Mouse (Mus musculus) kidney, adult 8-10 months (tissue): ENCODE data around the gene Zfp384.

Experiments
- DNase-seq, 2 experiments: peaks; one replicate each; pipeline ENCODE4 v3.0.0; 2022

The Zfp384 gene

DNA sequence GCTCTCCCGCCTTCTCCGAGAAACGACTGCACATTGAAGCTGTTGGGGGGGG lies at the start of gene Zfp384:
TSS of gene Zfp384 (plus strand) at position 17 of the 52 bp plus-strand sequence.
- DNase-seq: no peak

DNA sequence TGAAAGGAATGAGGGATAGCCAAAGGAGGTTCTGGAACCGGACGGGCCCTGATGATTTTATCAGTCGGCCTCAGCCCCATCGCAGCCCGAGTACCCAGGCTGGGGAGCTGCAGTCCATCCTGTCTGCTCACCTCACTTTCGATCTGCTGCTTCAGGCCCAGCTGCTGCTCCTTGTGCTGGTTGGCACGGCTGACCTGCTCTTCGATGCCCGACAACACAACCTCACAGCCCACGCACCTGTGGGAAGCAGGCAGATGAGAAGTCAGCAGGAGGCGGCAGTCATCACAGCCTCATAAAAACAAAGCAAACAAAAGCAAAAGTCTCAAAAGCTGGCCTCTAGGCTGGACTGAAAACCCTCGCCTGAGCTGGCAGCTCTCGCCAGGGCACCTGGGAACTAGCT lies 49.0 kb upstream of the Zfp384 start:
- DNase-seq: no peak

DNA sequence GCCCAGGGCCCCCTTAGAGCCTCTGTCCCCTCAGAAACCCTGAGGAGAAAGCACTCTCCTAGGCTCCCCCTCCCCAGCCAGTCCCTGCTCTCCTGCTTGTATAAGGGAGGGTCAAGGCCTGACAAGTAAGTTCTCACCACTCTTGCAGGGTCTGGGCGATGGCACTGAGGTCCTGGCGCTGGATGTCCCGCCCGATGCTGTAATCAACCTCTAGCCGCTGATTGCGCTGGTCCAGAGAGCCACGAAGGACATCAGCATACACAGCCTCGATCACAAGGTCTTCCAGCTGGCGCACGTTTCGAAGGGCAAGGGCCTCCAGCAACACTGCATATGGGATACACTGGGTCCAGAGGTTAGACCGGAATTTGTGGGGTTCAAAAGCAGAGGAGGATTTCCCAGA lies 47.9 kb upstream of the Zfp384 start:
- DNase-seq: no peak

DNA sequence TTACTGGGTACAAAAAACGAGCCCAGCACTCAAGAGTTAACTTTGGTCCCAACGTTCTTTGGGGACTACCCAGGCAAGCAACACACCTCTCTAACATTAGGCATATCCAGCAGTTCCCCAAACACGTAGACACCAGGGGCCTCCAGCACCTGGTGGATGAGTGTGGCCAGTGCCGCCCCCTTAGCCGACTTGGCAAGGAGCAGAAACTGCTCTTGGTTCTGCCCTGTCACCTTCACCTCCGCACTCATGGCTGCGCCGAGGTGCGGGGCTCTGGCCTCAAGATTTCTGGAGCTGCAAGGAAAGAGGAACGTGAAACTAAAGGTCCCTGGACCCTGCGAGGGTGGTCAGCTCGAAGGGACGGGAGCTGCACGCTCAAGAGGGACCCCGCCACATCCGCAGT lies 44.3 kb upstream of the Zfp384 start:
- no peak for DNase-seq

DNA sequence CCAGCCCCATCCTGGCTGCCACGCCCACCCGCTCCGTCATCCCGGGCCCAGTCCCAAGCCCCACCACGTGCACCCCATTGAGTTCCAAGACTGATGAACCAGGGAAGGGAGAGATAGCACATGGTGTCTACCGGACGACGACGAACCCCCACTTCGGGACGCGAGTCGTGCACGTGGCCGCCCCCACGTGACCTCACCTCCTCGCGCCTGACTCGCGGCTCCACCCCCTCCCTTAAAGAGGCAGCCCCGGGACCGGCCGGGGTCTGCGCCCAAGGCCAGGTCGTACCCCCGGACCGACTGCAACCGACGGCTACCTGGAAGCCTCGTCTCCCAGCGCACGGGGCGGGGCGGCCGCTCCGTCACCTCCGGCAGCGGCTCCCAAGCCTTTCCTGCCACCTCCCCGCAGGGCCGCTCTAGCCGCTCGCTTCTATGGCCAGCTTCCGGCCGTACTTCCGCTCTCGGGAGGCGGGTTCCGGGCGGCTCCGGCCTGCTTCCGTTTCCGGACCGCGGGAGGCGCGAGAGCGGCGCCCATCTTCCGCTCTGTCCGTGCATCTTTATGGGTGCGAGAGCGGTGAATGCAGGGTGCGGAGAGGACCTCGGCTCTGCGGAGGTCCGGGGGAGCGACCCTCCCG lies 43.7 kb upstream of the Zfp384 start, which contains the start of gene Cops7a:
TSS of gene Cops7a (minus strand) at position 451 of the 632 bp plus-strand sequence.
- peak; percentile 94 for DNase-seq

DNA sequence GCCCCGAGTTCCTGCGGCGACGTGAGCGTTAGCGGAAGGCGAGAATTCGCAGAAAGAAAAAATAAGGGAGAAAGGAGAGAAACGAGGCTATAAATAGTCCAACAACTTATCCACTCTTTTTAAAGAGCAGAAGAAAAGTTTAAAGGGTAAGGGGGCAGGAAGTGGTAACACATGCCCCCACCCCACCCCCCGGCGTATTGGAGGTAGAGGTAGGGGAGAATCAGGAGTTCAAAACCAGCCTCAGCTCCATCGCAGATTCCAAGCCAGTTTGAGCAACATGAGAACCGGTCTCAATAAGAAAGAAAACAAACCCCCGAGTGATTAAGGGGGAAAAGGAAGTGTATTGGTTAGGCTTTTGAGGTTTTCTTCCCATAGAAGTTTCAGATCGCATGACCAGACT lies 43.2 kb upstream of the Zfp384 start:
- no peak for DNase-seq

DNA sequence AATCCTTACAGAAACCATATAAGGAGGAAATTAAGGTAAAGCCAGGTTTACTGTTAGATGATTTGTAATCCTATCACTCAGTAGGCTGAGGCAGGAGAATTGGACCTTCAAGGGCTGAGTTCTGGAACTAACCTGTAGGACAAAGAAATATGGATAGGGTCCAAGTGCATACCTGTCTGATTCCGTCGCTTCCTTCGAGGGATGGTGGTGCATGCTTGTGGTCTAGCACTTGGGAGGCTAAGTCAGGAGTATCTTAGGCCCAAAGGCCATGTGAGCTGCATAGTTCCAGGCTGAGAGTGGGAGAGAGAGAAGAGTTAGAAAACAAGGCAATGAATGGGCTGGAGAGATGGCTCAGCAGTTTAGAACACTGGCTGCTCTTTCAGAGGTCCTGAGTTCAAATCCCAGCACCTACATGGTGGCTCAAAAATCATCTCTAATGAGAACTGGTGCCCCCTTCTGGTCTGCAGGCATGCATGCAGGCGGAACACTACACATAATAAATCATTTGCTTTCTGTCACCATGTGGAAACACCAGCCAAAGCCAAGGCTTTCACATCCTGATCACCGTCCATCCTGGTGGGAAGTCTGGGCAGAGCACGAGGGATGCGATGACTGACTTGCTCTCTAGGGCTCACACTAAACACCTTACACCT lies 42.4 kb upstream of the Zfp384 start:
- no peak for DNase-seq

DNA sequence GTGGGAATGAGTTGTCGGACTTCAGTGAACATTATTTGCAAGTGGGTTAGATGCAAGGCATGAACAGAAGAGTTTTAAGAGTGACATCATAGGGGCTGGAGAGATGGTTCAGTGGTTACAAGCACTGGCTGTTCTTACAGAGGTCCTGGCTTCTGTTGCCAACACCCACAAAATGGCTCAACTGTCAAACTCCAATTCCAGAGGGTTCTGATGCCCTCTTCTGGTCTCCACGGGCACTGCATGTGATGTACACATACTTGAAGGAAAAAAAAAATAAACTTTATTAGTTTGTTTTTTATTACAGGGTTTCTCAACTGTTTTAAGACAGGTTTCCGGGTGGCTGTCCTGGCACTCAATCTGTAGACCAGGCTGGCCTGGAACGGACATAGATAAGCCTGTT lies 41.2 kb upstream of the Zfp384 start:
- peak in 1 of 2 experiments; percentile 66 for DNase-seq

DNA sequence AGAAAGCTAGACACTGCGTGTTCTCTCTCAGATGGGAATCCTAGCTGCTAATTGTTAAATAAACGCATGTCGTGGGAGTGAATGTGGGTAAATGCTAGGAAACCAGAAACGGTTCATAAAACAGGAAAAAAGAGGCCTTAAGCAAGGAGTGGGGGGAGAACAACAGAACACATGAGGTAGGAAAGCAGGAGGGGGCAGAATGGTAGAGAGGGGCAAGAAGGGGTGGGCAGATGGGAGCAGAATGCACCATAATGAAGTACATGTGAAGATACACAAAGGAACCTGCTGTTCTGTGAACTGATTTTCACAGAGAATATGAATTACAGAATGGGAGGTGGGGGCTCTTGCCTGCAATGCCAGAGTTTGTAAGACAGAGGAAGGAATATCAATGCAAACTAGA lies 16.7 kb upstream of the Zfp384 start:
- DNase-seq: no peak

DNA sequence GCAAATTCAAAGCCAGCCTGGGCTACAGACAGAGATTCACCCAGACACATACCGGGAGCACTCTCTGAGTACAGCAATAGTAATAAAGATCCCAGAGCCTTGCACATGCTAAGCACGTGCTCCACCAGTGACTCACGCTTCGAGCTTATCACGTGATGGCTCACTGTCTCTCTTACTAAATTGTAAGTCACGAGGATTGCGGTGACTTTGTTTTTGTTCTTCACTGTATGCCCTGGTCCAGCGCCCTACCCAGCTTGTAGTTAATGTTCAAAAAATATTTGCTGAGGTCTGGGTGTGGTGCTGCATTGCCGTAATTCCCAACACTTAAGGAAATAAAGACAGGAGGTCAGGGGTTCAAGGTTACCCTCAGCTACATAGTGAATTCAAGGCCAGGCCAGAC lies 15.6 kb upstream of the Zfp384 start:
- DNase-seq: peak in 1 of 2 experiments; percentile 14

DNA sequence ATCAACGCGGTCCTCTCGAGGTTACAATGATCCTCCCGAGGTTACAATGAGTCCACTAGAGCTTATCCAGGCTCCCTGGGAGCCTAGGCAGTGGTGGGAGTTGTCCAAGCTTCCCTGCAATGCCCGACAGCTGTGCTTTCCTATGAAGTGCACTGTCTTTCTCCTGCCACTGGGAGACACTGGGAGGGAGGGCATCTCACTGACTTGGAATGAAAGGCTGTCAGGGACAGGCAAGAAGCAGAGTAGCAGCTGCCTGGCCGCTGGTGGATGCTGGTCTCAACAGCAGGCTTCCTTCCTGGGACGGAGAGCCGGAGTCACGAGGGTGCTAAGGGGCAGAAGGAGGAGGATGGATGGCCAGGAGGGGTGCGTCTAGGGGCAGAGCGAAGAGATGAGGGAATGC lies 15.1 kb upstream of the Zfp384 start:
- no peak for DNase-seq

DNA sequence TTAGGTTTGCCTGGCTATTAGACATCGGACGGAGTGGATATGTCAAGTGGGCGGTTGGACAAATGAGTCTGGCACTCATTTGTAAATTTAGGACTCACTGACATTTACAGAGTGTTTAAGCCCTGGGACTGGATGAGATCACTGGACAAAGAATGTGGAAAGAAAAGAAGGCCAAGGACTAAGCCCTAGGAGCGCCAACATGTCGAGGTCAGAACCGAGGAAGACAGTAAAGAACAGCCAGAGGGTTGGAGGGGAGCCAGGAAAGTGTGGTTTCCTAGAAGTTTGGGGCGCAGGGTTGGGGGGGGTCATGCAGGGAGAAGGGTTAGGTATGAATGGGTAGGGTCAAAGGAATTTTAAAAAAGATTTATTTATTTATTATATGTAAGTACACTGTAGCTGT lies 13.7 kb upstream of the Zfp384 start:
- DNase-seq: no peak

DNA sequence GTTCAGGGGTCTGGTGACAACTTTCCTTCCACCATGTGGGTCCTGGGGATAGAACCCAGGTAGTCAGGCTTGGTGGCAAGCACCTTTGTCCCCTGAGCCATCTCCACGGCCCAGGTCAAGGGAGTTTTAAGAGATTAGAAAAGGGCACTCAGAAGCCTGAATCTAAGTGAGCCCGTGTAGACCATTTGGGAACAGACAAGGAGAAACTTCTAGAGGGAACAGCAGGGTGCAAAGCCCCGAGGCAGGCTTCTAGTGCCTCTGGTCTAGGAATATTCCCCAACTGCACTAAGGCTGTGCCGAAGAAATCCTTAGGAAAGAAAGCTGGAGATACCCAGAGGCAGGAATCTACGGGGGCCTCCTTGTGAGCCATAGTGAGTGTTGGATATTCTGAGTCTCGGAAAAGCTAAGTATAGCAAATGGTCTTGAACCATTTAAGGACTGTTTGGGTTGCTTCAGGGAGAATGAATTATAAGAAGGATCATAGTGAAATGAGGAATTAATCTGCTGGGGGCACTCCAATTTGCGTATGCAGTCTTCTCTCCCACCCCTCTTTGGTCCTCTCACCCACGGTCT lies 13.0 kb upstream of the Zfp384 start:
- DNase-seq: no peak

DNA sequence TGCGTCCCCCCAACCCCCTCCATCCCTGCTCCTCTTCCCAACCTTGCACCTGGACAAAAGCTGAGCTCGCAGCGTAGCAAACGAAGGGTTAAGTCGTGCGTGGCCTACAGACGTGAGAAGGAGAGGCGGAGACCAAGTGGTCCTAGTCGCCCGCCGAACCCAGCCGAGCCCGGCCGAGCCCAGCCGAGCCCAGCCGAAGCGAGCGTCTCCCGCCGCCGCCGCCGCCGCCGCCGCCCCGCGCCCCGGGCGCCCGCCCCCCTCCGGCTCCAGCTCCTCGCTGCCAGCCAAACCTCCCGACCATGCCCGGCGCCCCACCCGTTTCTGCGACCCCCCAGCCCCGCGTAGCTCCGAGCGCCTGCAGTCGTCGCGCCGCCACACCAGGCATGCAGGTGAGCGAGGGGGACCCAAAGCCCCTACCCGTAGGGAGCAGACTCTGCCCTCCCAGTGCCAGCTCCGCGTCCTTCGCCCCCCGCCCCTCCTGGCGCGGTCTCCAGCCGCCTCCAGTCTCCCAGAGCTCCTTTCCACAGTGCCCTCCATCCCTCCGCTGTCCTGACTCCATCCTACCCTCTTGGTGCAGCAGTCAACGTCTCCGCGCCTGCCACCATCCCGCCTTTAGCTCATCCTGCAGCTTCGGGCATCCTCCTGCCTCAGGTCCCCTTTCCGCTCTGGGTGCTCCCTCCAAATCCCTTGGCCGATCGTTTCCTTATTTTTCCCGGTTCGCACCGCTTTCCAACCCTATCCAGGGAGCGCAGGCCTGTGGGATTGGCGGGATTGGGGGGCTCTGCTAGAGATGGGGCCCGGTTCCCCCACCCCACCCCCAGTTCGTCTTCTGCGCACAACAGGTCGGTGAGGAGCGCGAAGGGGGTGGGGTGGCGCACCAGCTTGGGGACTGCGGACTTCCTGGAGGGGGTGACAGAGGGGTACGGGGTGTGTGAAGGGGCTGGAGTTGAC lies 12.1 kb upstream of the Zfp384 start, which contains the start of gene Pianp:
TSS of gene Pianp (plus strand) at position 144 of the 951 bp plus-strand sequence.
- DNase-seq: peak; percentile 39 to 52

DNA sequence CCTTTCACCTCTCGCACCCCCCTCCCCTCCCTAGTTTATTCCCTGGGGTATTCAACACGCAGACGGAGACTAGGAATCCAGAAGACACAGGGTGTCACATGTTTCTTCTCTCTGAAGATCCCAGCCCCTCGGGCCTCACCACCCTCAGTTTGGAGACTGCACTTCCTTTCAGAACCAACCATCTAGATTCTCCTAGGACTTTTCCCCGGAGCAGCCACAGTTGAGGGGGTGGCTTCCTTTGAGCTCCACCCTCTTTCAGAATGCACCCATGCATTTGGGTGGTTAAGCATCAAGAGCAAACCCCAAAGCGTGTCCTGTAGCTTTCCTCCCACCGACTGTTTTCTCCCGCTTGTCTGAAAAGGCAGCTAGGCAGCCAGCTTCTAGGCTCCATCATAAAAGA lies 10.9 kb upstream of the Zfp384 start:
- DNase-seq: no peak

DNA sequence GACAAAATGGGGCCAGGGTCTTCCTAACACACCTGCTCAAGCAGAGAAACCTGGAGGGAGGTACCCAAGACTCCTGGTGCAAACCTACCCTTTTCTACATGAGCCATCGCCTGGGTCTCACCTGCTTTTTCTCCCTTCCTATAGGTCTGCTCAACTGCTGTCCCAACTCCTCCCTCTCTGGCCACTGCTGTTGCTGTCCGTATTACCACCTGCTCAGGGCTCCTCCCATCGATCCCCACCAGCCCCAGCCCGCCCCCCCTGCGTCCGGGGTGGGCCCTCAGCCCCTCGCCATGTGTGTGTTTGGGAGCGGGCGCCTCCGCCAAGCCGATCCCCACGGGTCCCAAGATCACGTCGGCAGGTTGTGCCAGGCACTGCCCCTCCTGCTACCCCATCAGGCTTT lies 9.9 kb upstream of the Zfp384 start:
- no peak for DNase-seq

DNA sequence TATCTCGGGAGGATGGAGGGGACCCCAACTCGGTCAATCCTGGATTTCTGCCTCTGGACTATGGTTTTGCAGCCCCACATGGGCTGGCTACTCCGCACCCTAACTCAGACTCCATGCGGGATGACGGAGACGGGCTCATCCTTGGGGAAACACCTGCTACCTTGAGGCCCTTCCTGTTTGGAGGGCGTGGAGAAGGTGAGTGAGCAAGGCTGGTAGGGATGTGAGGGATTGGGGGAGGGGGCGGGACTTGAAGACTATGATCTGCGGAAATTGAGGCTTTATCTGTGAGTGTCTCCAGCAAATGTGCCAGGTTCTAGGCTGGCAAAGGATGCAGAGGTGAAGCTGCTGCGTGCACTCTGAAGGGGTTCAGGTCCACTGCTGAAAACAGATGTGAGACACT lies 9.4 kb upstream of the Zfp384 start:
- no peak for DNase-seq

DNA sequence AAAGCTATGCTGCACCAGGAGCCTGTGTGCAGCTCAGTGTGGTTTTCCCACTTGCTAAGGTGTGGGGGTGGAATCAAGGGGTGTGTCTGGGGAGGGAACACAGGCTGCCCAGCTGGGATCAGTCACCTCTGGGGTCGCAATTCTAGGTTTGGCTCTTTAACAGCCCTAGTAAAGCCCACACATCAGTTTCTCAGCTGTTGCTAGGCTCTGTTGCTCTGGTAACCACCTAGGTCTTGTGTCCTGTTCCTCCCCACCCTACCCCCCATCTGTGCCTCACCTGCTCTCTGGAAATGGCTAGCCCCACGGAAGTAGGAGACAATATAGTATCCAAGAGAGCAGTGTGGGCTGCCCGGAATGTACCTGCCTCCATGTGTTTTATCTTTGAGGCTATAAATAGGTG lies 5.2 kb upstream of the Zfp384 start:
- DNase-seq: no peak

DNA sequence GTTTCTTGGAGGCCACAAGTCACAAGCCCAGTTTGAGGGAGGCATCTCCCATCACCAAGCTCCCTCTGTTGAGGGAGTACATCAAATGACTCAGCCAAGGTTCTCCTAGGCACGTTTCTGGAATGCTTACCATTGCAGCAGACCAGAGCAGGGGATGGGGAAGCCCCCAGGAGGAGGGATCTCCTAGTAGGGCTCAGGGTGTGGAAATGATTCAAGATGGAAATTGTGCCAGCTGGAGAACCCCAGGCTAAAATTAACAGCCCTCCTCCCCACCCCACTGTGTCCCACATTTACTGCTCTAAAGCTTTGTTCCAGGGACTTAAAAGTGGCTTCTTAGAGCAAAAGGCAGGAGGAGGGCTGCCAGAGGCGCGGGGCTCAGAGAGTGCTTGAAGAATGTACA lies 3.9 kb upstream of the Zfp384 start:
- no peak for DNase-seq

DNA sequence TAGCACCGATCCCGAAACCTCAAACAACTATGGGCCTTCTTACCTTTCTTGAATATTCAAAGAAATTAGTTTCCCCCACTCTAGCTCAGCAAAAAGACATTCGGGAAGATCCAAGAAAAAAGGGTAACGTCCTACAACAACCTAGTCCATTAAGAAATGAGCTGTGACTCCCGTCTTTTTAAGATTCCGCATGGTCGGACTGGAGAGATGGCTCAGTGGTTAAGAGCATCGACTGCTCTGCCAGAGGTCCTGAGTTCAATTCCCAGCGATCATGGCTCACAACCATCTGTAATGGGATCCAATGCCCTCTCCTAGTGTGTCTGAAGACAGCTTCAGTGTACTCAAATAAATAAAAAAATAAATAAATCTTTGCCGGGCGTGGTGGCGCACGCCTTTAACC lies 885 bp upstream of the Zfp384 start:
- no peak for DNase-seq

DNA sequence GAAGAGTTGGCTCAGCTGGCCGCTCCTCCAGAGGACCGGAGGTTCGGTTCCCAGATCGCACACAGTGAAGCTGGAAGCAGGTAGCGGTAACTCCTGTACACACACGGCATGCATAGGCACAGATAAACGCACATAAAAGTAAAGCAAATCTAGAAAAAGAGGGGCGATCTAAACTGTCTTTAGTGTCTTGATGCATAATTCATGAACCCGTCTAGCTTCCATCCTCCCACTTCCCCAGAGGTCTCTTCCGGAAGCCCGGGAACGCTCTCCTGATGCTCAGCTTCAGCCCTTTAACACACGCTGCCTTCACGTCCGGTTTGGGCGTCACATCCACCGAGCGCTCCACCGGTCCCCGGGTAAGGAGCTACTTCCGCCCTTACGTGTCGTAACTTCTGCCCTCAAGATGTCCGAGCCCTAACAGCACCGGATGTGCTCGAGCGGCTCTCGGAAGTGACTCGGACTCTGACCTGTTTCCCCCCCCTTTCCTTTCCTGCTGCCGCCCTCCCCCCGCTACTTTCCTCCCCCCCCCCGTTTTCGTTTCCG lies 288 bp upstream of the Zfp384 start:
- DNase-seq: peak; percentile 98 to 100

DNA sequence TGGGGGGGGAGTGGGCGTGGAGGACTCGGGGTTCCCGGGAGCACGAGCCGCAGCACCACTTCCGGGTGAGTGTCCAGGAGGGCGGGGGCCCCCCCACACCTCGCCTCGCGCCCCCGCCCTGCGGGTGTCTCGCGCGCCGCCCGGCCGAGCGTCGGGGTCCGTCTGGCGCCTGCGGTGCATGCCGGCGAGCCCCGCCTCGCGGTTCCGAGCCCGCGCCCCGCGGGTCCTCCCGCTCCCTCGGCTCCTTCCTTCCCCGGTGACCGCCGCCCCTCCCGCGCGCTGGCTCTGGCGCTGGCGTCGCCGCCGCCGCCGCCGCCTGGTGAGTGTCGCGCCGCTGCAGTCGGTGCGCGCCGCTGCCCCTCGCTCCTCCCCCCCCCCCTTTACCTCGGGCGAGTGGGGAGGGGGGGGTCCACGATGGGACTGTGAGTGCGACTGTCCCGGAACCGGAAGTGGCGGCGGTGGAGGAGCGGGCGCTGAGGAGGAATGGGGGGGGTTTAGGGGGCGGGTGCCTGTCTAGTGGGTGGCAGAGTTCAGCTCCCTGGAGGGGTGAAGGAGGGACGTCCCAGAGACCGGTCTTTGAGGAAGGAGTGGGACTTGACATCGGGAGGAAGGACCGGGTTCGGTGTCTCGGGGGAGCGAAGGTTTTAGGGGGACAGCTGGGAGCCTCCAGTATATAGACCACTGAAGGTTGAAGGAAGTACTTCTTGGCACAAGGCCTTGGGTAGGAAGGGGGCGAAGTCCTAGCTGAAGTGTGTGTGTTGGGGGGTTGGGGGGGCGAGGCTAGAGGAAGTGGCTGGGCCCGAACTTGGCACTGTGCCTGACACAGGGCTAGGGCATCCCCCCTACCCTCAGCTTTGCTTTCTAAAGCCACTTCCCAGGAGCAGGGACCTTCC lies 482 bp downstream of the Zfp384 start:
- DNase-seq: peak; percentile 71 to 74

DNA sequence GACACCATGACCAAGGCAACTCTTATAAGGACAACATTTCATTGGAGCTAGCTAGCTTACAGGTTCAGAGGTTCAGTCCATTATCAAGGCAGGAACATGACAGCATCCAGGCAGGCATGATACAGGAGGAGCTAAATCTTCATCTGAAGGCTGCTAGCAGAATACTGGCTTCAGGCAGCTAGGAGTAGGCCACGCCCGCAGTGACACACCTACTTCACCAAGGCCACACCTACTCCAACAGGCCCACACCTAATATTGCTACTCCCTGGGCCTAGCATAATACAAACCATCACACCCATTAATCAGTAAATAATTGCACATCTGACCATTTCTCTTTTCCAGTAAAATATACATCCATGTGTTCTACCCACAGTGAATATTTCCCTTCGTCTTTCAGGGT lies 8.7 kb downstream of the Zfp384 start:
- no peak for DNase-seq
